Mouse (Mus musculus): ENCODE results near the gene Rpl41.

DNA sequence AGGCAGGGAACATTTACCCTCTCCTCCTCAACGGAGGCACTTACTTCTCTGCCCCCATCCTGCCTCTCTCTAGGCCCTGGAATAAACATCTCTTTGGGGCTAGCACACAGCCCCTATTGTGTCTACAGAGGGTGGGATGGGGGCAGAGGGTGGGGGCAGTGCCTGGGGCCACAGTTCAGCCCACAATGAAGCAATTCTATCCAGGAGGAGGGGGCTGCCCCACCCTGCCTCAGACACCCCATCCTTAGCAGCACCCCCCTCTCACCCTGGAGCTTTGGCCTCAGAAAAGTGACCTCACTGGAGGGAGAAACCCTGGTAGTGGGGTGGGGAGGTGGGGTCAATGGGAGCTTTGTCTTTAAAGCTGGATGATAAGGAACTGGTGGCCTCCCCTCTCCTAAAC is 37.4 kb upstream of the Rpl41 start:
- no peak for TF ChIP-seq POLR2A (IDR thresholded peaks at IDR 0.05; ENCODE audit: low read depth, low read length)
- no peak for TF ChIP-seq CTCF (IDR thresholded peaks at IDR 0.05; ENCODE audit: borderline replicate concordance, insufficient read depth, low read length)

All from embryonic fibroblast, embryonic 13.5 days (primary cell).